Mouse (Mus musculus): ENCODE measurements around the gene Cpeb2. TPM values are rescaled to one million over a fixed set of nuclear protein-coding genes. Genes with fewer than 3 reads are reported as not detected.

Gene Cpeb2
- polyA plus RNA-seq, 1 experiment from 2014 or later = 6.9 TPM

GRCm38 (mm10) chr5:43218847-43219132, 14.2 kb upstream of the Cpeb2 start:
- Histone ChIP-seq H3K36me3 (ENCODE audit: control insufficient read depth, insufficient read depth, low read length) (no peaks in the 10 kb centered on the region), H3K4me3 (ENCODE audit: low read depth, low read length) (no peak overlapping the region), H3K27ac (ENCODE audit: low read depth, low read length) (no peak overlapping the region), H3K4me1 (ENCODE audit: control insufficient read depth, insufficient read depth, low read length) (no peaks in the 10 kb centered on the region), H3K9me3 (ENCODE audit: control insufficient read depth, low read length) (no peaks in the 10 kb centered on the region), H3K4me2 (ENCODE audit: low read depth) (no peak overlapping the region), H3K9ac (ENCODE audit: low read length) (no peak overlapping the region), H3K27me3 (ENCODE audit: control insufficient read depth, insufficient read depth, low read length) (no peaks in the 10 kb centered on the region)
- WGBS = 80% methylated on average over 1 of the region's 1 CpGs
- DNase-seq (ENCODE audit: low spot score) (no peak), ATAC-seq (ENCODE audit: insufficient read depth, low FRiP score, low TSS enrichment) (no peak)

- Histone ChIP-seq H3K4me2 (ENCODE audit: low read depth) (no peak overlapping the region), H3K27me3 (ENCODE audit: control insufficient read depth, insufficient read depth, low read length) (no peaks in the 10 kb centered on the region), H3K9ac (ENCODE audit: low read length) (no peak overlapping the region), H3K36me3 (ENCODE audit: control insufficient read depth, insufficient read depth, low read length) (no peaks in the 10 kb centered on the region), H3K4me1 (ENCODE audit: control insufficient read depth, insufficient read depth, low read length) (no peaks in the 10 kb centered on the region), H3K9me3 (ENCODE audit: control insufficient read depth, low read length) (no peaks in the 10 kb centered on the region), H3K27ac (ENCODE audit: low read depth, low read length) (no peak overlapping the region), H3K4me3 (ENCODE audit: low read depth, low read length) (no peak overlapping the region)
- 79% methylated on average over 4 of the region's 4 CpGs for WGBS
- no peak for DNase-seq (ENCODE audit: low spot score)
- no peak for ATAC-seq (ENCODE audit: insufficient read depth, low FRiP score, low TSS enrichment)
Observed at GRCm38 (mm10) chr5:43223359-43223758, 9.6 kb upstream of the Cpeb2 start.

- WGBS = 66% methylated on average over 3 of the region's 3 CpGs
- Histone ChIP-seq H3K36me3 (ENCODE audit: control insufficient read depth, insufficient read depth, low read length) (no peaks in the 10 kb centered on the region), H3K27ac (ENCODE audit: low read depth, low read length) (no peak overlapping the region)
Observed at GRCm38 (mm10) chr5:43224245-43224644, 8.7 kb upstream of the Cpeb2 start.

GRCm38 (mm10) chr5:43226160-43226559, 6.8 kb upstream of the Cpeb2 start:
- Histone ChIP-seq H3K36me3 (ENCODE audit: control insufficient read depth, insufficient read depth, low read length) (no peaks in the 10 kb centered on the region), H3K27me3 (ENCODE audit: control insufficient read depth, insufficient read depth, low read length) (no peaks in the 10 kb centered on the region), H3K4me3 (ENCODE audit: low read depth, low read length) (no peak overlapping the region), H3K4me2 (ENCODE audit: low read depth) (no peak overlapping the region), H3K9me3 (ENCODE audit: control insufficient read depth, low read length) (no peaks in the 10 kb centered on the region), H3K9ac (ENCODE audit: low read length) (no peak overlapping the region), H3K27ac (ENCODE audit: low read depth, low read length) (no peak overlapping the region), H3K4me1 (ENCODE audit: control insufficient read depth, insufficient read depth, low read length) (no peaks in the 10 kb centered on the region)
- ATAC-seq (ENCODE audit: insufficient read depth, low FRiP score, low TSS enrichment) (no peak), DNase-seq (ENCODE audit: low spot score) (no peak)

More at GRCm38 (mm10) chr5:43224245-43224644, 8.7 kb upstream of the Cpeb2 start:
- Histone ChIP-seq H3K9ac (ENCODE audit: low read length) (no peak overlapping the region), H3K4me2 (ENCODE audit: low read depth) (no peak overlapping the region), H3K4me1 (ENCODE audit: control insufficient read depth, insufficient read depth, low read length) (no peaks in the 10 kb centered on the region), H3K27me3 (ENCODE audit: control insufficient read depth, insufficient read depth, low read length) (no peaks in the 10 kb centered on the region), H3K4me3 (ENCODE audit: low read depth, low read length) (no peak overlapping the region), H3K9me3 (ENCODE audit: control insufficient read depth, low read length) (no peaks in the 10 kb centered on the region)
- DNase-seq (ENCODE audit: low spot score) (no peak), ATAC-seq (ENCODE audit: insufficient read depth, low FRiP score, low TSS enrichment) (no peak)

GRCm38 (mm10) chr5:43227607-43228006, 5.4 kb upstream of the Cpeb2 start:
- Histone ChIP-seq H3K4me3 (ENCODE audit: low read depth, low read length) (no peak overlapping the region), H3K4me1 (ENCODE audit: control insufficient read depth, insufficient read depth, low read length) (no peaks in the 10 kb centered on the region), H3K27me3 (ENCODE audit: control insufficient read depth, insufficient read depth, low read length) (no peaks in the 10 kb centered on the region), H3K36me3 (ENCODE audit: control insufficient read depth, insufficient read depth, low read length) (no peaks in the 10 kb centered on the region), H3K9me3 (ENCODE audit: control insufficient read depth, low read length) (no peaks in the 10 kb centered on the region), H3K4me2 (ENCODE audit: low read depth) (no peak overlapping the region), H3K9ac (ENCODE audit: low read length) (no peak overlapping the region), H3K27ac (ENCODE audit: low read depth, low read length) (no peak overlapping the region)
- 87% methylated on average over 5 of the region's 5 CpGs for WGBS
- DNase-seq (ENCODE audit: low spot score) = no peak
- ATAC-seq (ENCODE audit: insufficient read depth, low FRiP score, low TSS enrichment) = no peak

GRCm38 (mm10) chr5:43231061-43231460, 1.9 kb upstream of the Cpeb2 start:
- DNase-seq (ENCODE audit: low spot score) (no peak), ATAC-seq (ENCODE audit: insufficient read depth, low FRiP score, low TSS enrichment) (no peak)
- no peaks in the 10 kb centered on the region for H3K9me3 ChIP-seq (ENCODE audit: control insufficient read depth, low read length)
- no peaks in the 10 kb centered on the region for H3K36me3 ChIP-seq (ENCODE audit: control insufficient read depth, insufficient read depth, low read length)
- no peak overlapping the region for H3K4me3 ChIP-seq (ENCODE audit: low read depth, low read length)
- H3K4me1 ChIP-seq (ENCODE audit: control insufficient read depth, insufficient read depth, low read length) = no peaks in the 10 kb centered on the region
- no peak overlapping the region for H3K4me2 ChIP-seq (ENCODE audit: low read depth)
- 67% methylated on average over 2 of the region's 2 CpGs for WGBS
- H3K27me3 ChIP-seq (ENCODE audit: control insufficient read depth, insufficient read depth, low read length) = no peaks in the 10 kb centered on the region
- H3K9ac ChIP-seq (ENCODE audit: low read length) = no peak overlapping the region
- no peak overlapping the region for H3K27ac ChIP-seq (ENCODE audit: low read depth, low read length)

- ATAC-seq (ENCODE audit: insufficient read depth, low FRiP score, low TSS enrichment) = no peak
- Histone ChIP-seq H3K9me3 (ENCODE audit: control insufficient read depth, low read length) (no peaks in the 10 kb centered on the region), H3K27me3 (ENCODE audit: control insufficient read depth, insufficient read depth, low read length) (no peaks in the 10 kb centered on the region), H3K4me1 (ENCODE audit: control insufficient read depth, insufficient read depth, low read length) (no peaks in the 10 kb centered on the region), H3K9ac (ENCODE audit: low read length) (peak overlapping the region; percentile 90), H3K4me3 (ENCODE audit: low read depth, low read length) (peak overlapping the region; percentile 89), H3K36me3 (ENCODE audit: control insufficient read depth, insufficient read depth, low read length) (no peaks in the 10 kb centered on the region), H3K27ac (ENCODE audit: low read depth, low read length) (no peak overlapping the region; the same call in 1 of the 2 replicates), H3K4me2 (ENCODE audit: low read depth) (peak overlapping the region; percentile 86)
- 4% methylated on average over 6 of the region's 6 CpGs for WGBS
- no peak for DNase-seq (ENCODE audit: low spot score)
Observed at GRCm38 (mm10) chr5:43232149-43232479, 856 bp upstream of the Cpeb2 start.

GRCm38 (mm10) chr5:43233316-43234181, 579 bp downstream of the Cpeb2 start:
- peak overlapping the region; percentile 90 for H3K9ac ChIP-seq (ENCODE audit: low read length)
- H3K4me3 ChIP-seq (ENCODE audit: low read depth, low read length) = peak overlapping the region; percentile 89
- ATAC-seq (ENCODE audit: insufficient read depth, low FRiP score, low TSS enrichment) (peak; percentile 49), DNase-seq (ENCODE audit: low spot score) (peak; percentile 77)
- peak overlapping the region; percentile 96 for H3K27ac ChIP-seq (ENCODE audit: low read depth, low read length)
- peak overlapping the region; percentile 86 for H3K4me2 ChIP-seq (ENCODE audit: low read depth)
- H3K27me3 ChIP-seq (ENCODE audit: control insufficient read depth, insufficient read depth, low read length) = no peaks in the 10 kb centered on the region
- H3K4me1 ChIP-seq (ENCODE audit: control insufficient read depth, insufficient read depth, low read length) = no peaks in the 10 kb centered on the region
- no peaks in the 10 kb centered on the region for H3K9me3 ChIP-seq (ENCODE audit: control insufficient read depth, low read length)
- no peaks in the 10 kb centered on the region for H3K36me3 ChIP-seq (ENCODE audit: control insufficient read depth, insufficient read depth, low read length)
- WGBS = 0% methylated on average over 33 of the region's 101 CpGs
